Mouse (Mus musculus): Measurements from ENCODE around the gene Ros1.

Gene Ros1

DNA sequence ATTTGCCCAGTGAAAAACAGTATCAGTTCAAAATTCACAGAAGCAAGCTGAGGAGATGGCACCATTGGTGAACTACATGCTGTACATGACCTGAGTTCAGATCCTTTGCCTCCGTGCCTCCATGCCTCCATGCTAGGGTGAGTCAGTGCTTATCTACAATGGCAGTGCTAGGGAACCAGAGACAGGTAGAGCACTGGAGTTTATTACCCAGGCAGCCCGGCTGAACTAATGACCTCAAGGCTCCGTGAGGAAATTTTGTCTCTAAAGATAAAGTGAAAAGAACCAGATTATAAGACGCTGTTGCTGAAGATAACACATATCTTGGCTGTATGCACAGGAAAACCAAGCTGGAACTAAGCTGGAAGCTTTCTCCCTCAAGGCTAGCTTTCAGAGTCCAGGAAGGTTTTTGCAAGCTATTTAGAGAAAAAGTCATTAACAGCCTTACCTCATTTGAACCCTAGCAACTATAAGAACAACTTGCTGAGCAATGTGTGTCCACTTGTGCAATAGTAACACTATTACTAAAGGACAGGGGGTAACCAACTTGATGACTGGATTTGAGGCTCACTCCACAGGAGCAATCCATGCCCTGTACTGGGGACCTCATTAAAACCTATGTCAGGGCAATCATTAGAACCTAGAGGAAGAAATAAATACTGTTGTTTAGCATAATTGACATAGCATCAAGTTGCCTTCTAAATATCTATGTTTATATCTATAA lies 61.5 kb downstream of the Ros1 start:
- DNase-seq: no peak

DNA sequence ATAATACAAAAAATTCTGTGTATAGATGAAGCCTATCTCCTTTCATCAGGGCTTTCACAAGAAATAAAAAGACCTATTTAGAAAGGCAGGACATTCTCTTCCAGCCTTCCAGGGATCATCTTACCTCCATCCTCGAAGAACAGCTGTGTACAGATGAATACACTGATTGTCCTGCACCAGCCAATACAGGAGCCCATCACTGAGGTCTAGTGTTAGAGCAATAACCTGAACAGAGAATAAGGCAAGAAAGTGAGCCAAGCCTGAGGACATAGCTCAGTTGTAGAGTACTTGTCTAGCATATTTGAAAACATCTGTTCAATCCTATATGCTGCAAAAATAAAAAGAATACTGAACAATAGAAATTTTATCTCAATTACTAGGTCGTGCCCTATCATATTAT lies 64.3 kb downstream of the Ros1 start:
- no peak for DNase-seq

- DNase-seq: no peak
Observed at GRCm38 (mm10) chr10:52128874-52129412, 66.1 kb downstream of the Ros1 start.

- peak; percentile 20 for DNase-seq
Observed at GRCm38 (mm10) chr10:52106164-52106757, 88.8 kb downstream of the Ros1 start.

DNA sequence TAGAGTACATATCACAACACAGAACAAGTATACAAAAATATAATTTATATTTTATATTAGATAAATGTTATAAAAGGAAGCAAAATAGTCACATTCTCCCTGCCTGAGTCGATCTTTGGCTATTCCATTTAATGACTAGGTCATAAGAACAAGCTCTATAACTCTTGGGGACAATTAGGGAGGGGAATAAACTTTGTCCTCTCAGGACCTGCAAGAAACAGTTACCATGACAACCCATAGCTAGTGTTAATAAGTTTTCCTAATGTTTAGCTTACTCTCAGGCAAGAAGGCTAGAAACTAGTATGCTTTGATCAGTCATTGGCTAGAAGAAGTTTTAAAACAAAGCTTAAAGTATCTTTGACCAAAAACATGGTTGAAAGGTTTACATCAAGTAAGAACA lies 93.8 kb downstream of the Ros1 start:
- DNase-seq: no peak

DNA sequence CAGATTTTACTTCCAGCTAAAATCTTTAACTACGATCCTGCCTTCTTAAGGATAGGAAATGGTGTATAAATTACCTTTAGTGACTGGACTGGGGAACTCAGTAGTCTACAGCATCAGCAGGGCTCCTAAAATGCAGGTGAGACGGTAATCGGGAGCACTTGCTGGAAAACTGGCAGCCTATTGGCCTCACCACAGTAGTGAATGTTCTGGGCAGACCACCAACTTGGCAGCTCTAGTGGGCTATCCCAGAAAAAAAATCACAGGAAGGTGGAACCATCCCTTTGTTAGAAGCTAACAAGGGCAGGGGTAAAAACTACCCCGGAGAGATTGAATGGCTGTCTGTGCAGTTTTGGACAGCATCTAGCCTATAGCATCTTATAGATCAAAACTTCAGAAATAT lies 102.9 kb downstream of the Ros1 start:
- DNase-seq: no peak

GRCm38 (mm10) chr10:52086681-52087080 lies 108.4 kb downstream of the Ros1 start:
- no peak for DNase-seq

DNA sequence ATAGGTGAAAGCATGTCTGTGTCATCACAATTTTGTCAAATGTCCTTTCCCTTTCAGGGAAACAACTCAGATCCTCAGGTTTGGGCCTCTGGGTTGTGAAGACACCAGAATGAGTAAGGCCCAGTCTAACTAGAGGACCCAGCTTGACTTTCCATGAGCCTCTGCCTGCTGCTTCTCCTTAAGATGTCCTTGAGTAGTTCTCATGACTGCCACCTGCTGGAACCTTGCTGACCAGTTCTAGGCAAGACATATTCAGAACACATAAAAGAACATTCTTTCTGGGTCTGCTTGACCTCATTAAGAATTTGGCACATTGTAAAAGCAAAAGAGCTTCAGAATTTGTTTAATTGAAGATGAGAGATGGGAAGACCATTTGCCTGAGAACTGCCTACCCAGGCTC lies 122.6 kb downstream of the Ros1 start:
- DNase-seq: peak; percentile 4

DNA sequence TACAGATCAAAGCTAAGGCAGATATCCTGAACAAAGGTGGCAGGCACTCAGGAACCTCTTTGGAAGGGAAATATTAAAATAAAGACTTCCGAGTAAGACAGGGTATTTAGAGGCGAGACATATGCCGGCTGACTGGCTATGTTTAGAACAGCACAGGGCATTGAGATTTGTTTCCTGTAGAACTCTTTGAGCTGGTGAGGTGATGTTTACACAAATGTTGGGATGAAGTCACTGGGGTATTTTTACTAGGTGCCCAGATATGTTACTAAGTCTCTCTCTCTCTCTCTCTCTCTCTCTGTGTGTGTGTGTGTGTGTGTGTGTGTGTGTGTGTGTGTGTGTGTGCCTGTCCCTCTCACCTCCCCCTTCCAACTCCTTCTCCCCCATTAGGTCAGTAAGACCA lies 146.8 kb downstream of the Ros1 start:
- no peak for DNase-seq

- no peak for DNase-seq
Observed at GRCm38 (mm10) chr10:52043086-52043485, 152.0 kb downstream of the Ros1 start.

- DNase-seq: no peak
Observed at GRCm38 (mm10) chr10:52039392-52039791, 155.7 kb downstream of the Ros1 start.

DNA sequence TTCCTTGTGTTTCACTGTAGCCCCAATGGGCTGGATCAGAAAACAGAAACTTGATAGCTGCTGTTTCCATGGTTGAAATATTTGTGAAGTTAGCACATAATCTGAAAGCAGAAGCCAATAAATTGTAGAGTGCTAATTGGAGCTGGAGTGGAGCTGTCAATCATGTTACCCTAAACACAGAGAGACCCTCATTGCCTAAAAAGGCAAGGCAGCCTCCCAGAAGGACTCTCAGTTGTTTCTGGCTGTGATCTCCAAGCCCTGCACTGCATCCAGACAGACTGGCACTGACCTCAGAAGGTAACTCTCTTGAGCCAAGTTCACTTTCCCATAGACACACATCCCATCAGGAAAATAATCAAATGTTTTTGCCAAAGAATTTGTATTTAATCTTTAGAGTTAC lies 161.3 kb downstream of the Ros1 start:
- no peak for DNase-seq

DNA sequence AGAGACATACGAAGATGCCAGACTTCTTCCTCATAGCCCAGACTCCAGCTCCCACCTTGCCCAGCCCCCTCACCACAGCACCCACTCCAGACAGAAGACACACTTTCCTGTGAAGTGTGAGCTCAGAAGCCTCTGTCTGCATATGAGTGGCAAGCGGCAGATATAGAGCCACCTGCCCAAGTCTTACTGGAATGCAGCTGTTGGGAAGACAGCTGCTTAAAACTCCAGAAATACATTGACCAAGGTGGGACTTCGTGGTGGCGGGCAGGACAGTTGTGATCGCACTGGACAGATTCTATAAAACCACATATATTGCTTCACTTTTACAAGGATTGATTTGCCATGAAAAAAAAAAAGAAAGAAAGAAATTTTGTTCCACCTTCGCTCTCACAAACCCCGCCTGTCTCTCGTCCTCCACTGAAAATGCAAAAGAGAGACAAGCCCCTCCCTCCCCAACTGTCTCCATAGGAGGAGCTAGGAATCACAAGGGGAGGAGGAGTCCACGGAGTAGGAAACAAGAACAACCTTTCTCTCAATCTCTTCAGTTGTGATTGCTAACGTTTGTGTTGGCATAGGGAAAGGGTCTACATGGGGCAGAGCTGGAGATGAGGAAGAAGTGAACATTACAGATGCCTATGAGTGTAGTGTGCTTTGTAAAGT lies 165.5 kb downstream of the Ros1 start:
- DNase-seq: no peak

DNA sequence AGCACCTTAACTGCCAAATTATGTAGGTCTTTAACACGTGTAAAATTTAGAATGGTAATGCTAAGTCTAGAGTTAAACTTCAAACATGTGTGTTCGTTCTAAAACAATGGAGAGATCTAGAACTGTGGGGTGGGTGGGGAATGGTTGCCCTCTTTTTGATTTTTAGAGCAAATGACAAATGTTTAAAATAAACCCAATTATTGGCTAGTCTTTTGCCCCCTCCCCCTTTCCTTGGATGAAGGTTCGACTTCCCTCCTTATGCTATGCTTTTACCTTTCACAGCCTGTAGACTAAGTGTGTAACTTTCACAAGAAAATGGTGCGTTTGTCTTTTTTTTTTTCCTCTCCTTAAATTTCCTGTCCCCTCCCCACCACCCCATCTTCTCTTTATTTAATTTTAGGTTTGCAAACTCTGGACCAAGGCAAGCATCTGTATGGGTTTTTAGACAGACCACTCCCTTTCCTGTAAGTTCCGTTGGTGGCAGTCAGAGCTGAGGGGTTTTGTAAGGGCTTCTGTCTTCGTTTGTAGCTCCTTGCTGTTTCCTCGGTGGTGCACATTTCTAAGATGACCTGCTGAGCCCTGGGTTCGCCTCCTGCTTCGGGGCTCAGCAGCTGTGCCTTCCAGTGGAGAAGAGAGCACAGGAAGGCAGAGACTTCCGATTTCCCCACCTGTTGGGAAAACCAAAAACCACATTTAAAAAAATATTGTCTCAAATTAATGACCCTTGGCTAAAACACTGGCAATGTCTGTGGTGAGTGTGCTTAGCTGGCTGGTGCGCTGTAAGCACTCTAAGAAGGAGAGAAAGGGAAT lies 166.3 kb downstream of the Ros1 start:
- DNase-seq: no peak

GRCm38 (mm10) chr10:52027161-52028035 lies 167.6 kb downstream of the Ros1 start:
- DNase-seq: no peak

DNA sequence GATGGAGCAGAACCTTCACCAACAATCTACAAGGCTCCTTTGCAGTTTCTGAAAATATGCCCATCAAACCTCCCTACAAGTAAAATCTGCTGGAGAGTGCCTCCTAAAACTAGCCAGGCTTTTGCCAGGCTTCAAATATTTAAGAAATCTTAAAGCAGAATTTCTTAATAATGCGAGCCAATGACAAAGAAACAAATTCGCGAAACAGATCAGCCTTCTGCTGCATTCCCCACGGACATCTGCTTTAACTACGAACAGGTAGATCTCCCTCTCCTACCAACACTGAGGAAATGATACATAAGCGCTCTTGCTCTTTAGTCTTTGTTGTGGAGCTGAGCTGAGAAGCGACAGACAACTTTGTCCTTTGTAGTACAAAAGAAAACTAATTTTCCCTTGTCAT lies 169.2 kb downstream of the Ros1 start:
- DNase-seq: no peak

DNA sequence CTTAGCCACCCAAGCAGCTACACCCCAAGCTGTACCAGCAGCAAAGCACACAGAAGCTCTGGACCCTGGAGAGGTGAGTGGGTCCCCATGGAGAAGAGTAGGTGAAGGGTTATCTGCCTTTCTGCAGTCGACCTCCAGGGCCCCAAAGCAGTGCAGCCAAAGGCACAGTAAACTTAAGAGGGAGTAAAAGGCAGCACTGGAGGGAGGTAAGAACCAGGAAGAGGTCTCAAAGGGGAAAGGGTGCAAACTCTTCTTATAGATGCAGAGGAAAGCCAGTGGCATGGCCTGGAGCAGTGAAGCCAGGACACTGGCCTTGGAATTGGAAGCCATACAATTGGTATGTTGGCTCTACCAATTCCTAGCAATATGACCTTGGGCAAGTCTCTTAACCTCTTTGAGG lies 169.8 kb downstream of the Ros1 start:
- DNase-seq: no peak

- no peak for DNase-seq
Observed at GRCm38 (mm10) chr10:52024053-52024410, 171.0 kb downstream of the Ros1 start.

DNA sequence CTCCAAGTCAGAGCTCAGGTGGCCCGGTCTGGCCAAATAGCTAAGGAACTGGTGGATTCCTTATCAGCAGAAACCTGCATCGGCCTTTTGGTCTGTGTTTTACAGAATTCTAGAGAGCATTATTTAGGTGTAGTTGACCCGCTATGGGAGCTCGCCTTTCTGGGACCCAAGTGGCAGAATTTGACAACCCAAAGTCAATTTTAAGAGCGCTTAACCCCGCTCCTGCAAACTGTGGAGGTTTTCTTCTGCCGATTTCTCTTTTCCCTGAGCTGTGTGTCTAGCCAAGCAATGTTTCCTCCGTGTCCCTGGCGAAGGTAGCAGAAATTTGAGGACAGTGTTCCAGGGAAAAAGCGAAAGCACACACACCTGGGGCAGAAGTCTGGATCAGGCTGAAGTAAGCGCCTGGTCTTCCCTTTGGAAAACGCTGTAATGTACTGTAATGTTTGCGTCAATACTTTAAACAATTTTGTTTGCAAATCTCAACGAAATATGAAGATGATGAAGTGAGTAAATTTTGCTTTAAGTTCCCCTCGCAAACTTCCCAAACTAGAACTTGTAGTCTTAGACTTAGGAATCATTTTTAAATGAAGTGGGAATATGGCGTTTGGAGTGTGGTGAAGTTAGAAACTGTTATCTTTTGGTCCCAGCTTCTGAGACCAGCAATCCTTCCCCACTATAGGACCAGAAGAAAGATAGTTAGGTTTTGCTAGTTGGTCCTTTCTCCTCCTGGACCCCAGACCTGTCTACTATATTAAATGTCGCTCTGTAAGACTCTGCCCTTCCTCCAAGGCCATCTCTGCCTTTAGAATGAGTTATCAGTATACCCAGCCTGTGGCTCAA lies 171.6 kb downstream of the Ros1 start:
- no peak for DNase-seq

DNA sequence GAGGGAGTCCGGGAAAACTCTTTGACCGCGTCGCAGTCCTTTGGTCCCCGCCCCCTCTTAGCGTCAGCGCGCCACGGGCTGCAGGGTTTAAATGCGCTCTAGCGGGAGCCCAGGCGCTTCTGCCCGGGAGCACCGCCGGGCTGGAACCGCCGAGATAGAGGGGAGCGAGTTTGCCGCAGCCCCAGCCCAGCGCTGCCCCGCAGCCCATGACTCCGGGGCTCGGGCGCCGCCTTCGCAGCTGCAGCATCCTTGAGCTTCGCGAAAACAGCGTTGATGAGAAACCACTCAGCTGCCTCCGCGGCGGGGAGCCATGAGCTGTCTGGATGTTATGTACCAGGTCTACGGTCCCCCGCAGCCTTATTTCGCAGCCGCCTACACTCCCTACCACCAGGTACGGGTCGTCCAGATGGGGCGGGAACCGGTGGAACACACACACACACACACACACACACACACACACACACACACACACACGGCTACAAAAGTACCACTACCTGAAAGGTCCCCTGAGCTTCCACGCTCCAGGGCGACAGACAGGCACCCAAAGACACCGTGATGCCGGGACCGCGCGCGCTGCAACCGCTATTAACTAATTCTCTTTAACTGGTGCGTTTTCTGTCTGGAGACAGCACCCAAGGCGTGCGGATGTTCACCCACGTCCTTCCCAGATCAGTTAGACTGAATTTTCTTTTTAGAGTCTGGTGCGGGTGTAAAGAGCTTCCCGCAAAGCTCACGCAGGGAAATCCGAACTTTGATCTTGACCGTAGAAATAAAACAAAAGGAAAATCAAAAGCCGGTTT lies 172.4 kb downstream of the Ros1 start, which contains the start of gene Vgll2:
TSS of gene Vgll2 (plus strand) at position 90 of the 800 bp plus-strand sequence.
- no peak for DNase-seq

Measured in cerebellum, adult 9-10 months (tissue).